Mouse (Mus musculus): ENCODE measurements at regions not wholly inside any gene's neighbourhood (a gene's known extent, or its start where the extent isn't known, plus 50 kb on each side); places are given as distances from the start of the nearest gene placed in this dataset.

GRCm38 (mm10) chr16:97263451-97263850 is 92.9 kb upstream of the Dscam start:
- TF ChIP-seq POLR2A (IDR thresholded peaks at IDR 0.05; ENCODE audit: low read depth, low read length) = no peak
- no peak for TF ChIP-seq CTCF (IDR thresholded peaks at IDR 0.05; ENCODE audit: extremely low read depth, insufficient read depth, insufficient read length, insufficient replicate concordance)
